Mouse (Mus musculus): Measurements from ENCODE around the gene Cpvl.

DNA sequence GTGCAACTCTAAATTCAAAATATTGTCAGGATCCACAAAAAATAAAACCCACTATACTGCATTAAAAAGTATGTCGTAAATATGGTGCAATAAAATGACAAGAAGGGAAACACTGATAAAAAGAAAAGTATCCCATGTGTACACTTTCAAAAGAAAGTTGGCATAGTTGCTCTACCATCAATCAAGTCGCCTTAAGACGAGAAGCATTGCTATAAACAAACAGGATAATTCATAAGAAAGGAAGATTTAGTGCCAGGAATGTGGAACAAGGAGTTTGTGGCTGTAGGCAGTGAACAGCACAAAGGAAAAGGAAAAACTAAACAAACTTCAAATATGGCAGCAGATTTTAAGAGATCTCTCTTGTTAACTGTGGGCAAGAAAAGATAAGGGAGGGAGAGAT lies 84.7 kb downstream of the Cpvl start:
- TF ChIP-seq CTCF (IDR thresholded peaks at IDR 0.05; ENCODE audit: borderline replicate concordance, insufficient read depth, low read depth, low read length) (no peak), POLR2A (IDR thresholded peaks at IDR 0.05; ENCODE audit: borderline replicate concordance, insufficient read depth, low read length) (no peak)
